Mouse (Mus musculus) cerebellum, adult 8-10 months (tissue): ENCODE measurements around the gene Gm11146.

Experiments
- DNase-seq: peaks from one replicate; pipeline ENCODE4 v3.0.0; 2022

Gene Gm11146

GRCm38 (mm10) chr16:77601994-77602393 lies at the start of gene Gm11146:
Gene Gm11146 (minus strand): TSS chr16:77602094.
- no peak for DNase-seq

- DNase-seq: no peak
These were observed 48.7 kb upstream of the Gm11146 start for GRCm38 (mm10) chr16:77650596-77650995.

GRCm38 (mm10) chr16:77649006-77649405 lies 47.1 kb upstream of the Gm11146 start:
- no peak for DNase-seq

GRCm38 (mm10) chr16:77648181-77648580 lies 46.3 kb upstream of the Gm11146 start:
- no peak for DNase-seq

- DNase-seq: no peak
These were observed 44.3 kb upstream of the Gm11146 start for GRCm38 (mm10) chr16:77646146-77646545.

GRCm38 (mm10) chr16:77644976-77645375 lies 43.1 kb upstream of the Gm11146 start:
- no peak for DNase-seq

GRCm38 (mm10) chr16:77643871-77644720 lies 42.2 kb upstream of the Gm11146 start:
- DNase-seq: peak; percentile 88

GRCm38 (mm10) chr16:77643036-77643870 lies 41.4 kb upstream of the Gm11146 start:
- peak; percentile 62 for DNase-seq

- DNase-seq: no peak
These were observed 34.6 kb upstream of the Gm11146 start for GRCm38 (mm10) chr16:77636497-77636896.

- no peak for DNase-seq
These were observed 30.5 kb upstream of the Gm11146 start for GRCm38 (mm10) chr16:77632315-77632881.

- DNase-seq: no peak
These were observed 20.8 kb upstream of the Gm11146 start for GRCm38 (mm10) chr16:77622681-77623080.

- no peak for DNase-seq
These were observed 687 bp upstream of the Gm11146 start for GRCm38 (mm10) chr16:77602581-77602980.

GRCm38 (mm10) chr16:77598787-77599186 lies 3.1 kb downstream of the Gm11146 start:
- no peak for DNase-seq

GRCm38 (mm10) chr16:77596556-77596955 lies 5.3 kb downstream of the Gm11146 start:
- peak; percentile 48 for DNase-seq

GRCm38 (mm10) chr16:77595661-77596060 lies 6.2 kb downstream of the Gm11146 start:
- DNase-seq: peak; percentile 14

- DNase-seq: peak; percentile 83
These were observed 7.3 kb downstream of the Gm11146 start for GRCm38 (mm10) chr16:77594553-77594952.

- peak; percentile 79 for DNase-seq
These were observed 8.0 kb downstream of the Gm11146 start for GRCm38 (mm10) chr16:77593828-77594421.

- no peak for DNase-seq
These were observed 8.9 kb downstream of the Gm11146 start for GRCm38 (mm10) chr16:77592986-77593385.

GRCm38 (mm10) chr16:77573036-77573435 lies 28.9 kb downstream of the Gm11146 start:
- DNase-seq: no peak

- no peak for DNase-seq
These were observed 32.4 kb downstream of the Gm11146 start for GRCm38 (mm10) chr16:77569457-77569856.

GRCm38 (mm10) chr16:77568384-77568783 lies 33.5 kb downstream of the Gm11146 start:
- DNase-seq: no peak

- no peak for DNase-seq
These were observed 39.0 kb downstream of the Gm11146 start for GRCm38 (mm10) chr16:77562852-77563251.
